Mouse (Mus musculus): ENCODE measurements around the gene Rpl3. TPM values are rescaled to one million over a fixed set of nuclear protein-coding genes. Genes with fewer than 3 reads are reported as not detected.

Gene Rpl3
- total RNA-seq, 2 experiments from 2014 or later = 449 to 461 TPM

- intact Hi-C loops (cut with DNase I) = loop anchor here (2.0 to 5.0 kb wide), 3 partner anchors 64 to 319 kb away; partner anchors contain the start of gene Pdgfb
- DNase-seq (ENCODE audit: low spot score in 2 of 2) = peak; percentile 82 to 86
These were observed 15.1 kb downstream of the Rpl3 start for GRCm38 (mm10) chr15:80076338-80077136.

- no peak for DNase-seq (ENCODE audit: low spot score in 2 of 2)
These were observed 15.8 kb downstream of the Rpl3 start for GRCm38 (mm10) chr15:80075733-80076337.

GRCm38 (mm10) chr15:80075374-80075694 lies 16.3 kb downstream of the Rpl3 start:
- no peak for DNase-seq (ENCODE audit: low spot score in 2 of 2)
- intact Hi-C loops (cut with DNase I) = loop anchor here (5.0 kb wide), 2 partner anchors 63 to 318 kb away; partner anchors contain the start of gene Pdgfb

More at GRCm38 (mm10) chr15:80075733-80076337, 15.8 kb downstream of the Rpl3 start:
- intact Hi-C loops (cut with DNase I) = loop anchor here (2.0 to 5.0 kb wide), 3 partner anchors 64 to 319 kb away; partner anchors contain the start of gene Pdgfb

- no peak for DNase-seq (ENCODE audit: low spot score in 2 of 2)
- intact Hi-C loops (cut with DNase I) = loop anchor here (5.0 kb wide), 2 partner anchors 63 to 318 kb away; partner anchors contain the start of gene Pdgfb
These were observed 16.9 kb downstream of the Rpl3 start for GRCm38 (mm10) chr15:80074663-80075373.

GRCm38 (mm10) chr15:80073256-80073621 lies 18.4 kb downstream of the Rpl3 start:
- DNase-seq (ENCODE audit: low spot score in 2 of 2) = no peak
- intact Hi-C loops (cut with DNase I) = no loop called here

GRCm38 (mm10) chr15:80072579-80073255 lies 19.0 kb downstream of the Rpl3 start:
- intact Hi-C loops (cut with DNase I) = no loop called here
- DNase-seq (ENCODE audit: low spot score in 2 of 2) = no peak

GRCm38 (mm10) chr15:80071951-80072437 lies 19.7 kb downstream of the Rpl3 start:
- DNase-seq (ENCODE audit: low spot score in 2 of 2) = peak in 1 of 2 experiments; percentile 44
- intact Hi-C loops (cut with DNase I) = no loop called here

GRCm38 (mm10) chr15:80070095-80070644 lies 21.5 kb downstream of the Rpl3 start:
- intact Hi-C loops (cut with DNase I) = no loop called here
- DNase-seq (ENCODE audit: low spot score in 2 of 2) = no peak

- intact Hi-C loops (cut with DNase I) = loop anchor here (2.0 kb wide), 1 partner anchor 122 kb away; no protein-coding TSS in a partner anchor
- no peak for DNase-seq (ENCODE audit: low spot score in 2 of 2)
These were observed 22.5 kb downstream of the Rpl3 start for GRCm38 (mm10) chr15:80069171-80069570.

GRCm38 (mm10) chr15:80066538-80066937 lies 25.1 kb downstream of the Rpl3 start:
- DNase-seq (ENCODE audit: low spot score in 2 of 2) = no peak
- intact Hi-C loops (cut with DNase I) = no loop called here

- intact Hi-C loops (cut with DNase I) = no loop called here
- no peak for DNase-seq (ENCODE audit: low spot score in 2 of 2)
These were observed 26.3 kb downstream of the Rpl3 start for GRCm38 (mm10) chr15:80065414-80065813.

GRCm38 (mm10) chr15:80064965-80065364 lies 26.7 kb downstream of the Rpl3 start:
- intact Hi-C loops (cut with DNase I) = no loop called here
- no peak for DNase-seq (ENCODE audit: low spot score in 2 of 2)

- DNase-seq (ENCODE audit: low spot score in 2 of 2) = no peak
- intact Hi-C loops (cut with DNase I) = loop anchor here (2.0 kb wide), 1 partner anchor 38 kb away; no protein-coding TSS in a partner anchor
These were observed 28.8 kb downstream of the Rpl3 start for GRCm38 (mm10) chr15:80062821-80063220.

GRCm38 (mm10) chr15:80062339-80062738 lies 29.3 kb downstream of the Rpl3 start:
- DNase-seq (ENCODE audit: low spot score in 2 of 2) = no peak
- intact Hi-C loops (cut with DNase I) = loop anchor here (2.0 kb wide), 1 partner anchor 38 kb away; no protein-coding TSS in a partner anchor

GRCm38 (mm10) chr15:80061071-80061550 lies 30.6 kb downstream of the Rpl3 start:
- intact Hi-C loops (cut with DNase I) = no loop called here
- DNase-seq (ENCODE audit: low spot score in 2 of 2) = no peak

GRCm38 (mm10) chr15:80060356-80061070 lies 31.2 kb downstream of the Rpl3 start:
- DNase-seq (ENCODE audit: low spot score in 2 of 2) = no peak
- intact Hi-C loops (cut with DNase I) = no loop called here

- no peak for DNase-seq (ENCODE audit: low spot score in 2 of 2)
- intact Hi-C loops (cut with DNase I) = no loop called here
These were observed 32.1 kb downstream of the Rpl3 start for GRCm38 (mm10) chr15:80059606-80060005.

- no peak for DNase-seq (ENCODE audit: low spot score in 2 of 2)
- intact Hi-C loops (cut with DNase I) = no loop called here
These were observed 33.5 kb downstream of the Rpl3 start for GRCm38 (mm10) chr15:80058151-80058550.
